Mouse (Mus musculus) limb, embryonic 13.5 days (tissue): Measurements from ENCODE around the gene Gng8. TPM values are rescaled to one million over a fixed set of nuclear protein-coding genes. Genes with fewer than 3 reads are reported as not detected.
A peak's percentile ranks its signal among the peaks of the same experiment; 100 is the strongest.

Experiments
- ATAC-seq: fragments of 200-750 bp; cut with Nextera tagmentation; 2 replicates; pipeline ENCODE4 v1.8.0; 2017; ENCODE audit warnings: low read depth, moderate number of reproducible peaks, moderate TSS enrichment; ENCODE audit not compliant: low FRiP score
- H3K27ac ChIP-seq: fragments of 300-500 bp; sonication (generic); 2 replicates; pipeline ENCODE4 v1.5.1; 2015; ENCODE audit warnings: inconsistent platforms, mild to moderate bottlenecking, moderate library complexity
- H3K27me3 ChIP-seq: fragments of 300-500 bp; sonication (generic); 2 replicates; pipeline ENCODE4 v1.6.1; 2015; ENCODE audit warnings: mild to moderate bottlenecking, inconsistent platforms
- H3K36me3 ChIP-seq: fragments of 300-500 bp; sonication (generic); 2 replicates; pipeline ENCODE4 v1.6.1; 2015; ENCODE audit warnings: inconsistent platforms, mild to moderate bottlenecking, moderate library complexity
- H3K4me1 ChIP-seq: fragments of 300-500 bp; sonication (generic); 2 replicates; pipeline ENCODE4 v1.6.1; 2015; ENCODE audit warnings: inconsistent platforms
- H3K4me2 ChIP-seq: fragments of 300-500 bp; sonication (generic); replicated peaks from 2 replicates; pipeline ENCODE4 v1.6.1; 2015; ENCODE audit warnings: inconsistent platforms, mild to moderate bottlenecking, moderate library complexity
- H3K4me3 ChIP-seq: fragments of 300-500 bp; sonication (generic); 2 replicates; pipeline ENCODE4 v1.5.1; 2015; ENCODE audit warnings: moderate library complexity, mild to moderate bottlenecking, inconsistent platforms
- H3K9ac ChIP-seq: fragments of 300-500 bp; sonication (generic); 2 replicates; pipeline ENCODE4 v1.6.1; 2015; ENCODE audit warnings: mild to moderate bottlenecking, inconsistent platforms
- H3K9me3 ChIP-seq: fragments of 300-500 bp; sonication (generic); 2 replicates; pipeline ENCODE4 v1.6.1; 2016; ENCODE audit warnings: inconsistent platforms
- WGBS: fragments of 180-500 bp; shearing (Covaris S2); methylation state at CpG from one replicate; pipeline ENCODE4 v1.1.7; 2015; 5-methylcytosine and 5-hydroxymethylcytosine counted together
- polyA plus RNA-seq: library from polyadenylated mRNA; unstranded; fragments of >200 nt; fragmentation: Nextera tagmentation; extraction: Ambion mirVana; gene quantifications from 2 replicates; pipeline ENCODE4 v1.2.1, GENCODE M21; 2015

Gene Gng8
- polyA plus RNA-seq, 1 experiment from 2014 or later = 16.0 TPM

- H3K9ac ChIP-seq = no peak overlapping the region
- peaks cover 24% of the 10 kb centered on the region for H3K4me1 ChIP-seq
- ATAC-seq = peak; percentile 46; the same call in 1 of the 2 replicates
- no peak overlapping the region for H3K4me3 ChIP-seq
- no peaks in the 10 kb centered on the region for H3K36me3 ChIP-seq
- 73% methylated on average over 17 of the region's 17 CpGs for WGBS
- H3K9me3 ChIP-seq = no peaks in the 10 kb centered on the region
- no peaks in the 10 kb centered on the region for H3K27me3 ChIP-seq
- H3K27ac ChIP-seq = no peak overlapping the region
- H3K4me2 ChIP-seq = no peak overlapping the region
Observed at GRCm38 (mm10) chr7:16938117-16938791, 46.7 kb downstream of the Gng8 start.

DNA sequence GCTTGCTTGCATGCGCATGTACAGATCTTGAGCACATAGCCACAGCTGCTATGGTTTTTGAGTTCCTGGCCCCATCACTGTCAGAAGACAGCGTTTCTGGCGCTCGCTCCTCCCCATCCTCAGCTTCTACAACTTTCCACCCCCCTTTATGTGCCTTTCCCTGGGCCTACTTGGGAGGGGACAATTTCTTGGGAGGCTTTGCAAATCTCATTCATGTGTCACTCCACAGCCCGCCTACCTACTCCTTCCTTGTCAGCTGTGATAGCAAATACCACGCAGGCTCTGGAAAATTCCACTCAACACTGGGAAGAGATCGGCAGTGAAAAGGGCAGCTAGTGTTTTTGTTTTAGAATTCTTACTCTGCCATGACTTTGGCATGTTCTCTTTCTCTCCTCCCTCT, 48.7 kb downstream of the Gng8 start:
- no peak for ATAC-seq
- Histone ChIP-seq H3K9ac (no peak overlapping the region), H3K27ac (peak overlapping the region; percentile 67), H3K27me3 (peaks cover 6% of the 10 kb centered on the region), H3K4me3 (no peak overlapping the region), H3K4me1 (peaks cover 36% of the 10 kb centered on the region), H3K9me3 (no peaks in the 10 kb centered on the region), H3K36me3 (no peaks in the 10 kb centered on the region), H3K4me2 (no peak overlapping the region)
- 52% methylated on average over 7 of the region's 7 CpGs for WGBS

- ATAC-seq = no peak
- Histone ChIP-seq H3K36me3 (no peaks in the 10 kb centered on the region), H3K4me2 (no peak overlapping the region), H3K4me3 (no peak overlapping the region), H3K4me1 (peaks cover 62% of the 10 kb centered on the region), H3K27ac (no peak overlapping the region), H3K9me3 (no peaks in the 10 kb centered on the region), H3K27me3 (peaks cover 32% of the 10 kb centered on the region), H3K9ac (no peak overlapping the region)
- WGBS = 71% methylated on average over 4 of the region's 4 CpGs
Observed at GRCm38 (mm10) chr7:16942861-16943260, 51.3 kb downstream of the Gng8 start.

- peak; percentile 88 for ATAC-seq
- Histone ChIP-seq H3K9ac (peak within 1 kb of the TSS; percentile 81), H3K27ac (peak within 1 kb of the TSS; percentile 48; the same call in 1 of the 2 replicates), H3K4me1 (peaks cover 66% of the 10 kb centered on the region), H3K27me3 (peaks cover 45% of the 10 kb centered on the region), H3K4me3 (peak within 1 kb of the TSS; percentile 70), H3K9me3 (no peaks in the 10 kb centered on the region), H3K36me3 (no peaks in the 10 kb centered on the region), H3K4me2 (peak within 1 kb of the TSS; percentile 88)
- WGBS = 12% methylated on average over 36 of the region's 36 CpGs
Observed at GRCm38 (mm10) chr7:16944061-16944807, 52.6 kb downstream of the Gng8 start, which contains the start of gene Pnmal2. Gene Pnmal2 (plus strand): TSS chr7:16944682.

DNA sequence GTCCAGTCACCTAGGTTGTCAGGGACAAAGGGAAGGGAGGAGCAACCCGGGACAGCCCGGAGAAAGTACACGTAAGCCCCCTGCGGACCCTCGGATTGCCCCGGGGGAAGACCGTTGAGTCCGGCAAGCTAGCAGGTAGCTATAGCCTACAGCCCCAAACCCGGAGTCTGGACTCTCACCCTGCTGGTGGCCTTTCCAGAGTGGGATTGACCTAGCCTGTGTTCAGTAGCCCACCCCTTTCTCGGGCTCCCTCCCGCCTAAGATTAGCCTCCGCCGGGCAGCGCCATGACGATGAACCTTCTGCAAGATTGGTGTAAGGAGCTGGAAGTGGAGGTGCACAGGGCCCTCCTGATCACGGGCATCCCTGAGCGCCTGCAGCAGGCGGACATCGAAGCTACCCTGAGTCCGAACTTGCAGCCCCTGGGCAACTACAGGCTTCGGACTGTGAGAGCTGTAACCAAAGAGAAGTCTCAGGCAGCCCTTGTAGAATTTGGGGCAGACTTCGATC, 53.3 kb downstream of the Gng8 start:
- peak overlapping the region; percentile 48; the same call in 1 of the 2 replicates for H3K27ac ChIP-seq
- no peaks in the 10 kb centered on the region for H3K36me3 ChIP-seq
- no peak for ATAC-seq
- H3K4me2 ChIP-seq = peak overlapping the region; percentile 88
- 1% methylated on average over 22 of the region's 22 CpGs for WGBS
- peaks cover 70% of the 10 kb centered on the region for H3K4me1 ChIP-seq
- H3K27me3 ChIP-seq = peaks cover 52% of the 10 kb centered on the region
- H3K9me3 ChIP-seq = no peaks in the 10 kb centered on the region
- H3K9ac ChIP-seq = peak overlapping the region; percentile 81
- peak overlapping the region; percentile 70 for H3K4me3 ChIP-seq

Other genes with a start within 250 kb of the Gng8 start
- not detected in 2 replicates for gene Ceacam15, start 216.1 kb upstream of the Gng8 start, polyA plus RNA-seq
- not detected in 2 replicates for gene Ceacam9, start 169.9 kb upstream of the Gng8 start, polyA plus RNA-seq
- gene Ap2s1, start 153.4 kb upstream of the Gng8 start, polyA plus RNA-seq = 243 and 265 TPM in 2 replicates
- gene Slc1a5, start 110.4 kb upstream of the Gng8 start, polyA plus RNA-seq = 33.1 and 35.5 TPM in 2 replicates
- 117 and 124 TPM in 2 replicates for gene Strn4, start 75.9 kb upstream of the Gng8 start, polyA plus RNA-seq
- 32.4 and 33.3 TPM in 2 replicates for gene Fkrp, start 75.1 kb upstream of the Gng8 start, polyA plus RNA-seq
- 20.8 and 20.9 TPM in 2 replicates for gene Prkd2, start 48.9 kb upstream of the Gng8 start, polyA plus RNA-seq
- gene Dact3, start 16.5 kb upstream of the Gng8 start, polyA plus RNA-seq = 5.1 and 6.1 TPM in 2 replicates
- gene Ptgir, start 14.7 kb downstream of the Gng8 start, polyA plus RNA-seq = 2.0 TPM in 2 replicates
- 103 and 115 TPM in 2 replicates for gene Calm3, start 32.3 kb downstream of the Gng8 start, polyA plus RNA-seq
- gene Pnmal2, start 52.9 kb downstream of the Gng8 start, polyA plus RNA-seq = 22.7 and 23.4 TPM in 2 replicates
- gene Pnmal1, start 67.9 kb downstream of the Gng8 start, polyA plus RNA-seq = 1.00 and 1.0 TPM in 2 replicates
- gene Gm42372, start 91.3 kb downstream of the Gng8 start, polyA plus RNA-seq = 0.27 and 0.31 TPM in 2 replicates
- 33.0 and 33.1 TPM in 2 replicates for gene Ccdc8, start 100.9 kb downstream of the Gng8 start, polyA plus RNA-seq
- 115 and 118 TPM in 2 replicates for gene Ppp5c, start 136.1 kb downstream of the Gng8 start, polyA plus RNA-seq
- gene Hif3a, start 170.6 kb downstream of the Gng8 start, polyA plus RNA-seq = 12.9 and 14.9 TPM in 2 replicates
- 0.06 and 0.17 TPM in 2 replicates for gene Psg16, start 182.3 kb downstream of the Gng8 start, polyA plus RNA-seq